Mouse (Mus musculus): Measurements from ENCODE around the gene Rgs7. TPM values are rescaled to one million over a fixed set of nuclear protein-coding genes. Genes with fewer than 3 reads are reported as not detected.

The Rgs7 gene
- polyA plus RNA-seq, 1 experiment: 0.04 TPM

DNA sequence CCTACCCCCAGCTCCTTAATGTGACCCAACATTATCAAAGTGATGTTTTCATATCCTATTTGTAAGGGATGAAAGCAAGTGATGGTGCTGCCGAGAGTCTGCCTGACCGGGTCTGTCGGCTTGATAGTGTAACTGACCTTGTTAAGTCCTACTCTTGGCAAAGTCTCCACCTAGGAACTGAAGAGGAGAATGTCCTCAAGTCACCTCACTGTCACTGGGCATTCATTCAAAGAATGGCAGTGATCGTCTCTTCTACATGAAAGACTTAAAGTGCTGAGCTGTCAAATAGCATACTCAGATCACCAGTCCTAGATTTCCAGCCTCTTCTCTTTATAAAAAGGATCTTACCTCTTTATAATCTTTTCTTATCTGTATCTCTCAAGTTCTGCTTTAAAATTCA is 293.4 kb downstream of the Rgs7 start:
- no peak overlapping the region for H3K4me3 ChIP-seq (ENCODE audit: extremely low read depth, insufficient read depth, insufficient read length)
- DNase-seq (ENCODE audit: low read depth in 1 of 2, low spot score in 2 of 2): no peak
- no peaks in the 10 kb centered on the region for H3K27me3 ChIP-seq (ENCODE audit: control insufficient read depth, insufficient read depth, low read length)
- H3K36me3 ChIP-seq (ENCODE audit: control insufficient read depth, insufficient read depth, low read length): no peaks in the 10 kb centered on the region
- TF ChIP-seq CTCF (IDR thresholded peaks at IDR 0.05; ENCODE audit: extremely low read depth, insufficient read depth, insufficient read length, insufficient replicate concordance) (no peak), POLR2A (IDR thresholded peaks at IDR 0.05; ENCODE audit: low read depth, low read length) (no peak)
- no peak overlapping the region for H3K27ac ChIP-seq (ENCODE audit: insufficient read depth, low read length)
- WGBS: 93% methylated on average over 4 of the region's 4 CpGs
- no peaks in the 10 kb centered on the region for H3K4me1 ChIP-seq (ENCODE audit: control insufficient read depth, insufficient read depth, insufficient read length)

DNA sequence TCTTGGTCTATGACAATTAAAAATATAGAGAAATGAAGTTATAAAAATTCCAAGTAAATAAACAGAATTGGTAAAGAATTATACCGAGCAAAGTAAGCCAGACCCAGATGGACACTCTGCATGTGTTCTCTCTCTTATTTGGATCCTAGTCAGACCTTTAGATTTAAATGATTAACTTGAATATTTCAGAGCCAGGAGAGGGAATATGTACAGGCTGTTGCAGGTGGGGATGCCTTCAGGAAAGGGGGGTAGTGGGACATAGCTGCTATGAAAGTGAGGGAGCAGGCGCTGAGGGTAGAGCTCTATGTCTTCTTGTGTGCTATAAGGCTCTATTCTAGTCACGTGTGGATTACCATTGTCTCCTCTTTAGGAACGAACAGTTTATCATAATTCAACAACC is 296.5 kb downstream of the Rgs7 start:
- H3K27ac ChIP-seq (ENCODE audit: insufficient read depth, low read length): no peak overlapping the region
- H3K36me3 ChIP-seq (ENCODE audit: control insufficient read depth, insufficient read depth, low read length): no peaks in the 10 kb centered on the region
- no peaks in the 10 kb centered on the region for H3K4me1 ChIP-seq (ENCODE audit: control insufficient read depth, insufficient read depth, insufficient read length)
- TF ChIP-seq CTCF (IDR thresholded peaks at IDR 0.05; ENCODE audit: extremely low read depth, insufficient read depth, insufficient read length, insufficient replicate concordance) (no peak), POLR2A (IDR thresholded peaks at IDR 0.05; ENCODE audit: low read depth, low read length) (no peak)
- 87% methylated on average over 4 of the region's 4 CpGs for WGBS
- DNase-seq (ENCODE audit: low read depth in 1 of 2, low spot score in 2 of 2): no peak
- no peak overlapping the region for H3K4me3 ChIP-seq (ENCODE audit: extremely low read depth, insufficient read depth, insufficient read length)
- no peaks in the 10 kb centered on the region for H3K27me3 ChIP-seq (ENCODE audit: control insufficient read depth, insufficient read depth, low read length)

DNA sequence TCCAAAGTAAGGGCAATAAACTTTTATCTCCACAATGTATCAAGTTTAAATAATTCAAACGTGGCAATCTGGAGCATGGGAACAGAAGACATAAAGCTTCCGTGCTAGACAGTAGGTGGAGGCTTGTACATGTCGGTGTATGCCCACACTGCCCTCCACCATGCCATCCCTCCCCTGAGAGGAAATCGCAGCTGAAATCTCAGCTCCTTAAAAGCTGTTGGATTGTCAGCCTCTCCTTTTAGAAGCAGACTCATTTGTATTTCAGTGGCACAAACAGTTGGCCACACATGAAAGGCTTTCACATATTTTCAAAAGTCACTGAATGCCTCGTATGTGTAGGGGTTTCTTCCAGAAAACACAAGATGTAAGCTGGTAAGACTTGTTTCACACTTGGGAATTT is 304.1 kb downstream of the Rgs7 start:
- H3K27me3 ChIP-seq (ENCODE audit: control insufficient read depth, insufficient read depth, low read length): no peaks in the 10 kb centered on the region
- TF ChIP-seq POLR2A (IDR thresholded peaks at IDR 0.05; ENCODE audit: low read depth, low read length) (no peak), CTCF (IDR thresholded peaks at IDR 0.05; ENCODE audit: extremely low read depth, insufficient read depth, insufficient read length, insufficient replicate concordance) (no peak)
- no peak for DNase-seq (ENCODE audit: low read depth in 1 of 2, low spot score in 2 of 2)
- no peaks in the 10 kb centered on the region for H3K4me1 ChIP-seq (ENCODE audit: control insufficient read depth, insufficient read depth, insufficient read length)
- H3K27ac ChIP-seq (ENCODE audit: insufficient read depth, low read length): no peak overlapping the region
- WGBS: 76% methylated on average over 5 of the region's 5 CpGs
- H3K4me3 ChIP-seq (ENCODE audit: extremely low read depth, insufficient read depth, insufficient read length): no peak overlapping the region
- H3K36me3 ChIP-seq (ENCODE audit: control insufficient read depth, insufficient read depth, low read length): no peaks in the 10 kb centered on the region

DNA sequence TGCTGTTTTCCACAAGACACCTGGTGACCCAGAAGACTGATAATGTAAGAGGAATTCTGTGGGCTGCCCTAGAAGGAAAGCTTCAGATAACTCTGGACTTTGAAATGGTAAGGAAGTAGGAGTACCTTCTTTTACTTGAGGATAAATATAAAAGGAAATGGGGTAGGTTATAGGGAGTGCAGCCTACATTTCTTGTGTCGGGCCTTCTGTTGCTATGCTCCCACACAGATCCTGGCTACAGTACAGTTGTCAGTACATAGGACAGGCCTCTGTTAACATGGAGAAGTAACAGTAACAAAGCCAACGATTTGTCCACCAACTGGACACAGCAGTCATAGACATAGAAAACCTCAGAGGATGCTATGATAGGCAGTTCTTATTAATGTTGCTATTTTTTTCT is 307.1 kb downstream of the Rgs7 start:
- H3K4me1 ChIP-seq (ENCODE audit: control insufficient read depth, insufficient read depth, insufficient read length): no peaks in the 10 kb centered on the region
- H3K27me3 ChIP-seq (ENCODE audit: control insufficient read depth, insufficient read depth, low read length): no peaks in the 10 kb centered on the region
- DNase-seq (ENCODE audit: low read depth in 1 of 2, low spot score in 2 of 2): no peak
- 80% methylated on average over 2 of the region's 2 CpGs for WGBS
- H3K4me3 ChIP-seq (ENCODE audit: extremely low read depth, insufficient read depth, insufficient read length): no peak overlapping the region
- H3K36me3 ChIP-seq (ENCODE audit: control insufficient read depth, insufficient read depth, low read length): no peaks in the 10 kb centered on the region
- no peak overlapping the region for H3K27ac ChIP-seq (ENCODE audit: insufficient read depth, low read length)
- no peak for TF ChIP-seq CTCF (IDR thresholded peaks at IDR 0.05; ENCODE audit: extremely low read depth, insufficient read depth, insufficient read length, insufficient replicate concordance)
- no peak for TF ChIP-seq POLR2A (IDR thresholded peaks at IDR 0.05; ENCODE audit: low read depth, low read length)

DNA sequence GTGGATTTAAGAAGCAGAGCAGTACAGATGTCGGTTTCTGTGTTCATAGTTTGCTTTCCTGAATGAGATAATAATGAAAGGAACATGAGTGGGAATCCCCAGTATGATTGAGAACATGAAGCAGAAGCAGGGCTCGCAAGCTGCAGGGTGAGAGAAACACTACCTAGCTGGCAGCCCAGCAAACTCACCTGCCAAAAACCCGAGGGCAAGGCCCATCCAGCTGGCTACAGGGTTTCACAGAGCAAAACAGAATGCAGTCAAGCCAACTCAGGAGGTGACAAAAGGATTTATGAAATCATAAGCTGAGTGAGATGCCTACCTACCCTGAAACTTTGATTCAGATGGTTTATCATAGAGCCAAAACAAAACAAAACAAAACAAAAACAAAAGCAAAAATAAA is 307.6 kb downstream of the Rgs7 start:
- Histone ChIP-seq H3K27me3 (ENCODE audit: control insufficient read depth, insufficient read depth, low read length) (no peaks in the 10 kb centered on the region), H3K4me1 (ENCODE audit: control insufficient read depth, insufficient read depth, insufficient read length) (no peaks in the 10 kb centered on the region), H3K36me3 (ENCODE audit: control insufficient read depth, insufficient read depth, low read length) (no peaks in the 10 kb centered on the region), H3K4me3 (ENCODE audit: extremely low read depth, insufficient read depth, insufficient read length) (no peak overlapping the region), H3K27ac (ENCODE audit: insufficient read depth, low read length) (no peak overlapping the region)
- no peak for DNase-seq (ENCODE audit: low read depth in 1 of 2, low spot score in 2 of 2)
- TF ChIP-seq CTCF (IDR thresholded peaks at IDR 0.05; ENCODE audit: extremely low read depth, insufficient read depth, insufficient read length, insufficient replicate concordance) (no peak), POLR2A (IDR thresholded peaks at IDR 0.05; ENCODE audit: low read depth, low read length) (no peak)
- 67% methylated on average over 3 of the region's 3 CpGs for WGBS

DNA sequence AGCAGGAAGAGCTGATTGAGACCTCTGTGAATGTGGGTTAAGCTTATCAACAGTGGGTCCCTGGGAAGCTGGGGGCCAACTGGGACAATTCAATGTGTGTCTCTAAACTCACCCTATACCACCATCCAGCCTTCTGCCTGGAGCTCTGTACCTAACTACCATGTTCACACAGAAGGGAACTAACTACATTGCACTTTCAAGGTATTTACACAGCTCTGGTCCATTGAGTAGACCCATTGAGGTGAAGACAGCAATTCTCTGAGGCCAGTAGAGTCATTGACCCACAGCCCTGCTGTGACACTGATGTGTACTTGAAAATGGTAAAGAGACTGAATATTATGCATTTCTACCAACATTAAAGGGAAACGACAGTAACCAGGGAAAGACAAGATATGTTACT is 313.6 kb downstream of the Rgs7 start:
- WGBS: 95% methylated on average over 1 of the region's 1 CpGs
- Histone ChIP-seq H3K27ac (ENCODE audit: insufficient read depth, low read length) (no peak overlapping the region), H3K4me3 (ENCODE audit: extremely low read depth, insufficient read depth, insufficient read length) (no peak overlapping the region), H3K27me3 (ENCODE audit: control insufficient read depth, insufficient read depth, low read length) (no peaks in the 10 kb centered on the region), H3K4me1 (ENCODE audit: control insufficient read depth, insufficient read depth, insufficient read length) (no peaks in the 10 kb centered on the region), H3K36me3 (ENCODE audit: control insufficient read depth, insufficient read depth, low read length) (no peaks in the 10 kb centered on the region)
- no peak for DNase-seq (ENCODE audit: low read depth in 1 of 2, low spot score in 2 of 2)
- TF ChIP-seq CTCF (IDR thresholded peaks at IDR 0.05; ENCODE audit: extremely low read depth, insufficient read depth, insufficient read length, insufficient replicate concordance): no peak
- TF ChIP-seq POLR2A (IDR thresholded peaks at IDR 0.05; ENCODE audit: low read depth, low read length): no peak

DNA sequence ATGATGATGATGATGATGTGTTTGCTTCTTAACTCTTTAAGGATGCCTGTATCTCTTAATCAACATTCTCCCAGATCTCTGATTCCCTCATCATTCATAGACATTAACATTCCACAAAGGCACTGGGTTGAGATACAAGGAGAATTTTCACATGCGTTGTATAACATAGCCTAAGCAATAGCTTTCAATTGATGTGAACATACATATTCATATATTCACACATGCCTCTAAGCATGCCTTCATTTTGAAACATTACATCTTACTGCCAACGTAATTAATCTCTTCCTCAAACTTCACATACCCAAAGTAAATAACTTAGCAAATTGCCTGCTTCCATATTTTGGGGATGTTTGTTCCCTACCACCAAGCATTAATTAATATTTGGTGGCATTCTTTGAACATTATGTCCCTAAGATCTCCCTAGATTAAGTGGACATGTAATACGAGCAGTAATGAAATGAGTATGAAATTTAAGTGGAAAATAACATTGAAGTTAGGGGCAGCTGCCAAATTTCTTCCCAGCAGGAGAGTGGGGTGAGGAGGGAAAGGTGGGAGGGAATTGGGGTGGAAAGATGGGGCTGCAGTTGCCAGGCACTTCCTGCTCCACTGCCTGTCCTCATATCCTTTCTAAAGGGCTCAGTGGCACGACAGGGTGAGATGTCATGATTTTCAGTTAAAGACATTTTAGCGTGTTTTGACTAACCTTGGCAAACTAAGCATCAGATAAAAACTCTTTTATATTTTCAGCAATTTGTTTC is 317.2 kb downstream of the Rgs7 start:
- WGBS: 70% methylated on average over 5 of the region's 5 CpGs
- no peak for TF ChIP-seq CTCF (IDR thresholded peaks at IDR 0.05; ENCODE audit: extremely low read depth, insufficient read depth, insufficient read length, insufficient replicate concordance)
- no peak for TF ChIP-seq POLR2A (IDR thresholded peaks at IDR 0.05; ENCODE audit: low read depth, low read length)
- Histone ChIP-seq H3K36me3 (ENCODE audit: control insufficient read depth, insufficient read depth, low read length) (no peaks in the 10 kb centered on the region), H3K27me3 (ENCODE audit: control insufficient read depth, insufficient read depth, low read length) (no peaks in the 10 kb centered on the region), H3K27ac (ENCODE audit: insufficient read depth, low read length) (no peak overlapping the region), H3K4me1 (ENCODE audit: control insufficient read depth, insufficient read depth, insufficient read length) (no peaks in the 10 kb centered on the region), H3K4me3 (ENCODE audit: extremely low read depth, insufficient read depth, insufficient read length) (no peak overlapping the region)
- DNase-seq (ENCODE audit: low read depth in 1 of 2, low spot score in 2 of 2): no peak

Measured in spleen, adult 2 months (tissue).